Mouse (Mus musculus) adrenal gland, adult 8-10 months (tissue): ENCODE results near the gene Clint1. TPM values are rescaled to one million over a fixed set of nuclear protein-coding genes. Genes with fewer than 3 reads are reported as not detected.

ENCODE experiments used
- DNase-seq: peaks from one replicate; pipeline ENCODE4 v3.0.0; 2022
- microRNA-seq, 2 experiments: library from miRNA; unstranded; fragments of <30 nt; microRNA quantifications; one replicate each; pipeline ENCODE4 v1.2.0; 2022
- total RNA-seq, 4 experiments: library from RNA; stranded (reverse); gene quantifications; 2 replicates each; pipeline ENCODE4 v1.2.4; 2022

Gene Clint1
- total RNA-seq, 4 experiments from 2014 or later = 63.4 to 94.6 (median 74.8) TPM

DNA sequence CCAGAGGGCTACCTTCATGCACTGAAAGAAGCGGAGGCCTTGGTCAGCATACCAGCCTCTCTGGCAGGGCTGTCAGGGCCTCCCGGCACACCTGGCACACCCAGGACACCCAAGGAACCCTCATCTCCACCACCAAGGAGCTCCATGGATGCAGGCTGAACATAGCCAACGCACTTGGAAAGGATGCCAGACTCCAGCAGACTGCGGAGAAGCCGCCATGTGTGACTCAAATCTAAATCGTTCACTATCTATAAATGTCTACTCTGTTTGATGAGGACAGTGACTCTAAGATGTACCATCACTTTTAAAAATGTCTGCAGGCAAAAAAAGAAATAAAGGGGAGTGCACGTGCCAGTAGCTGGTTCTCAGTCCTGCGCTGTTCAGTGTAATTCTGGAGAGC lies 85.6 kb downstream of the Clint1 start:
- DNase-seq = no peak

DNA sequence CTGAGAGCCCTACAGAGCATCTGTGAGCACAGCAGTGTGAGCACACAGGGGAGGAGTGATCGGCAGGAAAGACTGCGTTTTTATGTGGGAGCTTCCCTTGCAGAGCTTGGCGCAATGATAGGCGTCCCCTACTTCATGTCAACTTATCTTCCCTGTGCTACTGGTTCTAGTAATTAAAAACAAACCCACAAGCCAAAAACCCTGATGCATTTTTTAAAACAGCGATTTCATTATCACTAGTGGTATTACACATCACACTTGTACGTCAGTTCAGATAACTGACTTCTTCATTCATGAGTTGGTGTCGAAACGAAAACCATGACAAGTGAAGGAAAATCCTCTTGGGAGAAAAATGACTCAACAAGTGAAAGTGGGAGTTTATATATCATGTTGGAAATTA lies 87.1 kb downstream of the Clint1 start:
- DNase-seq = no peak

DNA sequence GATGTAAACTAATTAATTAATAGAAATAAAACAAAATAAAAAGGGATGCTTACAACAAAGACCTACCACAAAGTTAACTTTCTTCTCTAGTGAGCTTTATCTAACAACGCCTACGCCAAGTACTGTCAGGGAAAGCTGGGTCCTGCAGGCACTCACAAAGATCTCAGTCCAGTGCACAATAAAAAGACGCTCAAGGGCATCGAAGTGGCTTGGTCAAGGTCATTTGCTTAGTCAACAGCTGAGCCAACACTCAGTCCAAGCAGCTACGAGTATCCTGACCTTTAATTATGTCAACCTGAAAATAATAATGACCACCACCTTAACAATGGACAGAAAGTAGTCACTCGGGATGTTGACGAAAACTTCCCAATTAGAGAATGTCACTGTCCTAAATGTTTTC lies 90.4 kb downstream of the Clint1 start:
- DNase-seq = peak; percentile 51

DNA sequence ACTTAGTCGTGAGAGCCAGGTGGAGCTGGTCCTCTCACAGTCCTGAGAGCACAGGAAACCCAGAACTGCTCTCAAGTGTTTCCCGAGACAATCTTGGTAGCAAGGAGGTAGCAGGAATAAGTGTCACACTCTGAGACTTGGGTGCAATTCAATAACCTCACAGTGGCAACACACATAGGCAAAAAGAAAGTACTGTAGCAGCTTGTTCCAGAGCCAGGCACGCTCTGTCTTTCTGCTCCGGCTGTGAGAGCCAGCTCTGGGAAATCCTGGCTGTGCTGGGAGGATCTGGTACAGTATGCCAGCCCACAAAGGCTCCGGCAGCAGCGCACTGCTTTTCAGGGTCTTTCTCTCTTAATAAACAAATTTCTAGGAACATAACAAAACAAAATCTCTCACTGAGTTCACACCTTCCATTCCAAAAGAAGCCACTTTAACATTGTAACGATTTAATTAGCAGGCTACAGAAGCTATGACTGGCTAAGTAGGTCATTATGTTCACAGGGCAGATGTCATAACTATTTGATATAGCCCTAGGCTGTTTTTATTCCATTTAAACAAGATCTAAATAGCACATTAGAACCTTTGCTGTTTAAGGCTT lies 91.4 kb downstream of the Clint1 start:
- DNase-seq = no peak

DNA sequence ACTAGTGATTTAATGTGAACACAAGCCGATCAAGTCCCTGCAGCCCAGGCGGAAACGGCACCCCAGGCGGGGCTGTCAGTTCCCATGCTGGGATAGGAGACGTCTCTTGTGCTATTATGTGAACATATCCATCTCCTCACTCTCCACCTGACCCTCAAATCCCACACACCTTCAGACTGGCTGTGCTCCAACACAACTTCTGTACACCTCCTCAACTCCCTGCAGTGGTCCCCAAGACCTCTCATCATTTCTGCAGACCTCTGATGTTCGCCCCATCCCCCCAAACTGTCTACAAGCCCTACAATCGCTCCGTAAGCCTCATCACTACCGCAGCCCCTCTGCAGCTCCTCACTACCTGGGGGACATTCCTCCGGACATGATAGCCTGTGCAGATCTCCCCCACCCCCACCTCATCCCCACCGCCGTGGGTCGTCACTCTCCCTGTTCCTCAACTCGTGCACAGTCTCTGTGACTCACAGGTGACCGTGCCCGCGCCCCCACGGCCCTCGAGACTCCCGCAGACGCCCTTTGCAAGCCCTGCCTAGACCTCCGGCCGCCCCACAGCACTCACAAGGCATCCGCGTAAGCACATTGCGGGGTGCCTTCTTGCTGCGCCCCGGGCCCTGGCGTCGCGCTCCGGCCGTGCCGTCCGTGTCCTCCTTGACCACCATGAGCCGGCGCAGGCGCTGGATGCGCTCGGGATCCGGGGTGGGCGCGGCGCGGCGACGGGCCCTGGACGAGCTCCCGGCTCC lies 92.2 kb downstream of the Clint1 start:
- peak; percentile 25 for DNase-seq

DNA sequence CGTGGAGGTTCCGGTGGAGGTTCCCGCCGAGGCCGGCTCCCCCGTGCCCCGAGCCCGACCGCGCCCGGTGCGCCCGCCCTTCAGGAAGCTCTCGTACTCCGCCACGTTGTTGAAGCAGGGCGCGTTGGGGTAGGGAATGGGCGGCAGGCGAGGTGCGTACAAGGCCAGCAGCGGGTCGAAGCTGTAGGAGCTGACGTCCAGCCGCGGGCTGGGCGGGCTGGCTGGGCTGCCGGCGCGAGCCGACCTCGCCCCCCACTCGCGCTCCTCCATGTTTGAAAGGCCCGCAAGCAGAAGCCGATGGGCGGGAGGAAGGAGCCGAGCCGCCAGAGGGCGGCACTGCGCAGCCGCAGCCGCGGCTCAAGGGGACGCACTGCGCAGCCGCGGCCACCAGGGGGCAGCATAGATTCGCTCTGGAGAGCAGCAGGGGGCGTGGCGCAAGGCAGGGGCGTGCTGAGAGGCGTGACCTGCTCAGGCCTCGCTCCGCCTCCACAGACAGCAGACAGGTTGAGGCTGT lies 92.8 kb downstream of the Clint1 start, which contains the start of gene Lsm11:
Gene Lsm11 (minus strand): TSS at position 293 of the 514 bp plus-strand sequence.
- peak; percentile 92 for DNase-seq

DNA sequence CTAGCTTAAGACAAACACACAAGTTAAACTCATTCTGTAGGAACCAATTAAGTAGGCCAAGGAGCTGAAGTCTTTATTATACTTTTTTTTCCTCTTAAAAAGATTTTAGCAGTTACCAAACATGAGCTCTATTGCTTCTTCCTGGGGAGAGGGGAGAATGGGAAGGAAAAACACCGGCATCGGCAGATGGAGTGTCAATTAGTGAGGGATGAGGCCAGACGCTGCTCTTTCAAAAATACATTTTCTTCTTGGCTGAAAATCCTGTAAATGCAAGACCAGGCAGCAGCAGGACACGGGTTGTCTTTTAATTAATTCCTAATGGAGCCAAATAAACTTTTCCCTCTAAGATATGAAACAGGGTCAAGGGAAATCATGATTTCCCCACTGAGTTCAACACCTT lies 94.9 kb downstream of the Clint1 start:
- no peak for DNase-seq

DNA sequence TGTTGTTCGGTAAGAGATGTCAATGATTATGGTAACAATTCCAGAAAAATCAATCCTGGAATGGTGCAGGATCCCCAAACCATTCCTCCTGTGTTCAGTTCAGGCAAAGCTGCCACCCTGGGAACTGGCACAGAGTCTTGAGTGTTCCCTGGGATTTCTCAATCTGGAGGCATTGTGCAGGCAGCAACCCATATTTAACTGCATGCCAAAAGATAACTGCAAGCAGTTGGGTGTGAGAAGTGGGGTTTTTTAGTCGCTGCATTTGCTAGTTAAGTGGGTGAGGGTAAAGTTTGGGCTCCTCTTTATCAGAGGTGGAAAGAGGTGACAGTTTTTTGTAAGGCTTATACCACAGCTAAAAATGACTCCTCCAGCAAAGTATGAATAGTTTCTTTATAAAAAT lies 95.6 kb downstream of the Clint1 start:
- DNase-seq = no peak

DNA sequence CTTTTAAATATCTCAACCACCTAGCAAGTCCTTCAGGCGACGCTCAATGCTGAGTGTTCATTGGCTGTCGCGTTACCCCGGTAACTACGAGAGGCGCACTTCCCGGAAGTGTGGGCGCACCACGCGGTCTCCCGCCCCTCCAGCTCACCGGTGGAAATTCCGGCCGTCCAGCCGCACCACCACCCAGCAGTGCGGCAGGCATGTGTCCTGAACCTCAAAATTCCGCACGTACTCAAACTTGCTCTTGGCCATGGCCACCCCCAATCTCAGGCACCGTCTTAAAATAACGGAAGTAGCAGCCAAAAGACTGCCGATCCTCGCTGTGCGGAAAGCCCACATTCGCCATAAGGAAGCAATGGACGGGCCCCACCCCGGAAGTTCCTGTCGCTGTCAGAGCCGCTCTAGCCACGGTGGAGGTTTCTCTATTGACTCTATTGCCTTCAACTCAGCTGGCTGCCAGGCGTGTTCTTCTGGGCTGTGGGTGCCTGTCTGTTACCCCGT lies 103.3 kb downstream of the Clint1 start, which contains the start of gene Thg1l:
Gene Thg1l (minus strand): TSS at position 368 of the 501 bp plus-strand sequence.
- DNase-seq = peak; percentile 88

DNA sequence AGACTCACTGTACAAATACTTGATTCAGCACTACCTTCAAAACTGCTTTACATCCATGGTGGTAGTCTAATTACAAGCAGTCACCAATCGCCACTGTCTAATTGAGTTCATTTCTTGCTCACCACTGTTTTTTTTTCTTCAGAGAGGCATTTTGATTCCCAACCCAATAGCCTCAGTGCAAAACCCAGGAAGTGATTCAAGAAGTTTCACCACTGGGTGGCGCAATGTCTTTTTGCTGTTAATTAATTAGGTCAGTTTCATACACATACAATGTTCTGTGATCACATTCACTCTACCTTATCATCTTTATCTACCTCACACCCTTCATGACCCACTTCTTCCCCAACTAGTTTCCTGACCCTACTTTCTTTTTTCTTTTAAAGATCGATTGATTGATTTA lies 107.7 kb downstream of the Clint1 start:
- no peak for DNase-seq

DNA sequence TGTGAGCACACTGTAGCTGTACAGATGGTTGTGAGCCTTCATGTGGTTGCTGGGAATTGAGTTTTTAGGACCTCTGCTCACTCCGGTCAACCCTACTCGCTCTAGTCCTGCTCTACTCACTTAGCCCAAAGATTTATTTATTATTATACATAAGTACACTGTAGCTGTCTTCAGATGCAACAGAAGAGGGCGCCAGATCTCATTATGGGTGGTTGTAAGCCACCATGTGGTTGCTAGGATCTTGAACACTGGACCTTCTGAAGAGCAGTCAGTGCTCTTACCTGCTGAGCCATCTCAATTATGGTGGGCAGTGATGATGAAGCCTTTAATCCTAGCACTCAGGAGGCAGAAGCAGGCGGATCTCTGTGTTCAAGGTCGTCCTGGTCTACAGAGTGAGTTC lies 108.2 kb downstream of the Clint1 start:
- no peak for DNase-seq

Small RNA genes within 50 kb of the gene (microRNA-seq; reads per million reads assigned to microRNA genes)
- 0 reads per million in 2 experiments for gene Gm22751

Other genes starting within 250 kb of the Clint1 start
- gene Lsm11, start 92.9 kb downstream of the Clint1 start, total RNA-seq = 10 to 100 TPM in 2 of 4 experiments, 1 to 10 TPM in 2; 8.9 to 13.9 (median 10.1) TPM
- gene Thg1l, start 103.4 kb downstream of the Clint1 start, total RNA-seq = 10 to 100 TPM; 14.9 to 22.0 (median 17.9) TPM
- under 1 TPM in 2 of 4 experiments, not detected in 2; 0.10 to 0.23 TPM for gene Sox30, start 128.3 kb downstream of the Clint1 start, total RNA-seq
- 1 to 10 TPM; 3.3 to 5.9 (median 4.4) TPM for gene Gm12166, start 200.3 kb downstream of the Clint1 start, total RNA-seq
- 1 to 10 TPM; 1.7 to 5.9 (median 3.8) TPM for gene Adam19, start 203.9 kb downstream of the Clint1 start, total RNA-seq